Mouse (Mus musculus): Measurements from ENCODE around the gene Pwp1.

GRCm38 (mm10) chr10:85875812-85876211, 46.5 kb downstream of the Pwp1 start:
- TF ChIP-seq CTCF (IDR thresholded peaks at IDR 0.05; ENCODE audit: borderline replicate concordance, insufficient read depth, low read depth, low read length) (no peak), POLR2A (IDR thresholded peaks at IDR 0.05; ENCODE audit: borderline replicate concordance, insufficient read depth, low read length) (no peak)
